Mouse (Mus musculus): ENCODE results near the gene Itgal. TPM values are rescaled to one million over a fixed set of nuclear protein-coding genes. Genes with fewer than 3 reads are reported as not detected.
A peak's percentile ranks its signal among the peaks of the same experiment; 100 is the strongest.

The Itgal gene
- polyA plus RNA-seq, 1 experiment, result 12.5 TPM

GRCm38 (mm10) chr7:127345512-127346325, 49.7 kb downstream of the Itgal start, which contains the start of gene Zfp768:
Zfp768 (minus strand) TSS chr7:127345589.
- WGBS, result 1% methylated on average over 74 of the region's 76 CpGs
- Histone ChIP-seq H3K4me3 (ENCODE audit: low read depth, low read length) (peak within 1 kb of the TSS; percentile 84), H3K36me3 (ENCODE audit: control insufficient read depth, insufficient read depth, low read length) (peaks cover 14% of the 10 kb centered on the region), H3K27ac (ENCODE audit: insufficient read depth, low read depth, low read length) (peak within 1 kb of the TSS; percentile 96), H3K4me1 (ENCODE audit: control insufficient read depth, insufficient read depth, insufficient read length, low read length) (peaks cover 16% of the 10 kb centered on the region), H3K27me3 (ENCODE audit: control insufficient read depth, insufficient read depth, low read length) (no peaks in the 10 kb centered on the region)
- no peak for TF ChIP-seq CTCF (IDR thresholded peaks at IDR 0.05; ENCODE audit: extremely low read depth, insufficient read length, insufficient replicate concordance, low read depth, low read length)
- TF ChIP-seq POLR2A (IDR thresholded peaks at IDR 0.05; ENCODE audit: low read depth, low read length), result peak; percentile 84

- peak overlapping the region; percentile 84 for H3K4me3 ChIP-seq (ENCODE audit: low read depth, low read length)
- peaks cover 11% of the 10 kb centered on the region for H3K36me3 ChIP-seq (ENCODE audit: control insufficient read depth, insufficient read depth, low read length)
- 12% methylated on average over 8 of the region's 8 CpGs for WGBS
- H3K27ac ChIP-seq (ENCODE audit: insufficient read depth, low read depth, low read length), result peak overlapping the region; percentile 96
- TF ChIP-seq CTCF (IDR thresholded peaks at IDR 0.05; ENCODE audit: extremely low read depth, insufficient read length, insufficient replicate concordance, low read depth, low read length) (no peak), POLR2A (IDR thresholded peaks at IDR 0.05; ENCODE audit: low read depth, low read length) (no peak)
- H3K4me1 ChIP-seq (ENCODE audit: control insufficient read depth, insufficient read depth, insufficient read length, low read length), result peaks cover 16% of the 10 kb centered on the region
- H3K27me3 ChIP-seq (ENCODE audit: control insufficient read depth, insufficient read depth, low read length), result no peaks in the 10 kb centered on the region
These were observed 50.6 kb downstream of the Itgal start for GRCm38 (mm10) chr7:127346676-127347075.

GRCm38 (mm10) chr7:127351230-127352004, 55.4 kb downstream of the Itgal start:
- 83% methylated on average over 5 of the region's 5 CpGs for WGBS
- TF ChIP-seq CTCF (IDR thresholded peaks at IDR 0.05; ENCODE audit: extremely low read depth, insufficient read length, insufficient replicate concordance, low read depth, low read length) (no peak), POLR2A (IDR thresholded peaks at IDR 0.05; ENCODE audit: low read depth, low read length) (no peak)
- Histone ChIP-seq H3K4me3 (ENCODE audit: low read depth, low read length) (no peak overlapping the region), H3K27me3 (ENCODE audit: control insufficient read depth, insufficient read depth, low read length) (no peaks in the 10 kb centered on the region), H3K4me1 (ENCODE audit: control insufficient read depth, insufficient read depth, insufficient read length, low read length) (peaks cover 3% of the 10 kb centered on the region; the same call in 1 of the 2 replicates), H3K27ac (ENCODE audit: insufficient read depth, low read depth, low read length) (no peak overlapping the region), H3K36me3 (ENCODE audit: control insufficient read depth, insufficient read depth, low read length) (no peaks in the 10 kb centered on the region)

- Histone ChIP-seq H3K27ac (ENCODE audit: insufficient read depth, low read depth, low read length) (no peak overlapping the region), H3K27me3 (ENCODE audit: control insufficient read depth, insufficient read depth, low read length) (no peaks in the 10 kb centered on the region), H3K4me3 (ENCODE audit: low read depth, low read length) (no peak overlapping the region), H3K36me3 (ENCODE audit: control insufficient read depth, insufficient read depth, low read length) (no peaks in the 10 kb centered on the region), H3K4me1 (ENCODE audit: control insufficient read depth, insufficient read depth, insufficient read length, low read length) (peaks cover 7% of the 10 kb centered on the region; the same call in 1 of the 2 replicates)
- TF ChIP-seq CTCF (IDR thresholded peaks at IDR 0.05; ENCODE audit: extremely low read depth, insufficient read length, insufficient replicate concordance, low read depth, low read length), result no peak
- TF ChIP-seq POLR2A (IDR thresholded peaks at IDR 0.05; ENCODE audit: low read depth, low read length), result no peak
- WGBS, result 33% methylated on average over 3 of the region's 3 CpGs
These were observed 59.7 kb downstream of the Itgal start for GRCm38 (mm10) chr7:127355796-127356195.

GRCm38 (mm10) chr7:127357871-127358270, 61.8 kb downstream of the Itgal start:
- no peak overlapping the region for H3K4me3 ChIP-seq (ENCODE audit: low read depth, low read length)
- H3K36me3 ChIP-seq (ENCODE audit: control insufficient read depth, insufficient read depth, low read length), result no peaks in the 10 kb centered on the region
- TF ChIP-seq CTCF (IDR thresholded peaks at IDR 0.05; ENCODE audit: extremely low read depth, insufficient read length, insufficient replicate concordance, low read depth, low read length) (no peak), POLR2A (IDR thresholded peaks at IDR 0.05; ENCODE audit: low read depth, low read length) (no peak)
- peaks cover 12% of the 10 kb centered on the region for H3K4me1 ChIP-seq (ENCODE audit: control insufficient read depth, insufficient read depth, insufficient read length, low read length)
- H3K27me3 ChIP-seq (ENCODE audit: control insufficient read depth, insufficient read depth, low read length), result no peaks in the 10 kb centered on the region
- WGBS, result 75% methylated on average over 2 of the region's 2 CpGs
- H3K27ac ChIP-seq (ENCODE audit: insufficient read depth, low read depth, low read length), result no peak overlapping the region

- Histone ChIP-seq H3K27me3 (ENCODE audit: control insufficient read depth, insufficient read depth, low read length) (no peaks in the 10 kb centered on the region), H3K4me1 (ENCODE audit: control insufficient read depth, insufficient read depth, insufficient read length, low read length) (peaks cover 12% of the 10 kb centered on the region), H3K4me3 (ENCODE audit: low read depth, low read length) (no peak overlapping the region), H3K36me3 (ENCODE audit: control insufficient read depth, insufficient read depth, low read length) (no peaks in the 10 kb centered on the region), H3K27ac (ENCODE audit: insufficient read depth, low read depth, low read length) (no peak overlapping the region)
- no peak for TF ChIP-seq CTCF (IDR thresholded peaks at IDR 0.05; ENCODE audit: extremely low read depth, insufficient read length, insufficient replicate concordance, low read depth, low read length)
- TF ChIP-seq POLR2A (IDR thresholded peaks at IDR 0.05; ENCODE audit: low read depth, low read length), result no peak
- WGBS, result 79% methylated on average over 4 of the region's 4 CpGs
These were observed 62.4 kb downstream of the Itgal start for GRCm38 (mm10) chr7:127358472-127358871.

- Histone ChIP-seq H3K27ac (ENCODE audit: insufficient read depth, low read depth, low read length) (peak overlapping the region; percentile 70), H3K36me3 (ENCODE audit: control insufficient read depth, insufficient read depth, low read length) (no peaks in the 10 kb centered on the region), H3K27me3 (ENCODE audit: control insufficient read depth, insufficient read depth, low read length) (no peaks in the 10 kb centered on the region), H3K4me1 (ENCODE audit: control insufficient read depth, insufficient read depth, insufficient read length, low read length) (peaks cover 13% of the 10 kb centered on the region), H3K4me3 (ENCODE audit: low read depth, low read length) (no peak overlapping the region)
- WGBS, result 24% methylated on average over 4 of the region's 4 CpGs
- no peak for TF ChIP-seq POLR2A (IDR thresholded peaks at IDR 0.05; ENCODE audit: low read depth, low read length)
These were observed 64.2 kb downstream of the Itgal start for GRCm38 (mm10) chr7:127360265-127360664.

Data from small intestine, adult 2 months (tissue).